8 mouse cellular contexts compared by ENCODE assay signal in genomic region chr5:136083669-136084107, GRCm38 (mm10). TPM values are rescaled to one million over a fixed set of nuclear protein-coding genes. Genes with fewer than 3 reads are reported as not detected.
DNase-seq lines count a peak whose midpoint lies in the region; ATAC-seq and TF ChIP-seq lines count a peak whose summit lies in the region.

Gene Rasa4, plus strand, starts transcription at chr5:136083916.

- no peaks in the 10 kb centered on the region for H3K79me2 ChIP-seq in heart, adult 2 months (replicated peaks; ENCODE audit: control insufficient read depth, insufficient read depth, low read length)

- under 1% methylated on average over 28 of the region's 28 CpGs for WGBS in embryonic facial prominence, embryonic 13.5 days
- under 1% methylated on average over 28 of the region's 28 CpGs for WGBS in heart, adult 2 months
- WGBS in limb, embryonic 13.5 days: under 1% methylated on average over 25 of the region's 28 CpGs
- WGBS in midbrain, embryonic 16.5 days: 0% methylated on average over 24 of the region's 28 CpGs

- 0 out of 2 replicates have a peak within 1 kb of the TSS, but pooled peaks have one; percentile 22 for H3K27ac ChIP-seq in embryonic facial prominence, embryonic 13.5 days
- peak within 1 kb of the TSS; percentile 60 for H3K27ac ChIP-seq in heart, adult 2 months
- no peak within 1 kb of the TSS for H3K27ac ChIP-seq in limb, embryonic 13.5 days
- H3K27ac ChIP-seq in midbrain, embryonic 16.5 days (ENCODE audit: low read length): peak within 1 kb of the TSS; percentile 44

- intact Hi-C loops in heart, adult 2 months (cut with DNase I): loop anchor here (2.0 kb wide), 1 partner anchor 33 kb away; the partner anchor contains the start of gene Polr2j

- no peak for TF ChIP-seq EP300 in heart, adult 2 months (IDR thresholded peaks at IDR 0.05; ENCODE audit: insufficient read depth, low read depth, low read length)

- peak; percentile 92 for DNase-seq in 3134 (ENCODE audit: extremely low read depth, insufficient read length, low spot score)
- DNase-seq in adrenal gland, postnatal 36 days: peak; percentile 94 to 95
- DNase-seq in heart, adult 2 months: peak; percentile 92 to 96
- peak; percentile 94 for DNase-seq in kidney, adult 8-10 months
- peak; percentile 67 to 91 for DNase-seq in spleen, postnatal 10 days (ENCODE audit: low spot score in 2 of 2)

- peak; percentile 93 for ATAC-seq in embryonic facial prominence, embryonic 13.5 days (ENCODE audit: insufficient number of reproducible peaks, insufficient read depth, low FRiP score, low TSS enrichment, low read depth)
- ATAC-seq in limb, embryonic 13.5 days (ENCODE audit: low FRiP score, low read depth): peak; percentile 96
- ATAC-seq in midbrain, embryonic 16.5 days: peak; percentile 95

- peak within 1 kb of the TSS; percentile 71 for H3K9ac ChIP-seq in embryonic facial prominence, embryonic 13.5 days
- H3K9ac ChIP-seq in heart, adult 2 months (ENCODE audit: low read depth, low read length): peak within 1 kb of the TSS; percentile 81
- H3K9ac ChIP-seq in limb, embryonic 13.5 days: peak within 1 kb of the TSS; percentile 69
- peak within 1 kb of the TSS; percentile 66 for H3K9ac ChIP-seq in midbrain, embryonic 16.5 days (ENCODE audit: low read depth, low read length)

- H3K4me1 ChIP-seq in embryonic facial prominence, embryonic 13.5 days: peaks cover 20% of the 10 kb centered on the region
- H3K4me1 ChIP-seq in heart, adult 2 months (ENCODE audit: control insufficient read depth, insufficient read depth, low read length): peaks cover 4% of the 10 kb centered on the region
- H3K4me1 ChIP-seq in limb, embryonic 13.5 days: peaks cover 19% of the 10 kb centered on the region
- H3K4me1 ChIP-seq in midbrain, embryonic 16.5 days (ENCODE audit: control insufficient read depth, insufficient read depth, low read length): peaks cover 20% of the 10 kb centered on the region

- peak; percentile 56 for TF ChIP-seq POLR2A in heart, adult 2 months (IDR thresholded peaks at IDR 0.05; ENCODE audit: insufficient read depth, low read depth, low read length)

- no peaks in the 10 kb centered on the region for H3K9me3 ChIP-seq in embryonic facial prominence, embryonic 13.5 days
- H3K9me3 ChIP-seq in limb, embryonic 13.5 days: no peaks in the 10 kb centered on the region
- H3K9me3 ChIP-seq in midbrain, embryonic 16.5 days (replicated peaks; ENCODE audit: control insufficient read depth, low read length, poor library complexity, severe bottlenecking): no peaks in the 10 kb centered on the region

- peak within 1 kb of the TSS; percentile 54 for H3K4me3 ChIP-seq in embryonic facial prominence, embryonic 13.5 days
- H3K4me3 ChIP-seq in heart, adult 2 months: peak within 1 kb of the TSS; percentile 89
- peak within 1 kb of the TSS; percentile 63 for H3K4me3 ChIP-seq in limb, embryonic 13.5 days
- H3K4me3 ChIP-seq in midbrain, embryonic 16.5 days (ENCODE audit: low read depth, low read length): peak within 1 kb of the TSS; percentile 56

- peak within 1 kb of the TSS; percentile 81 for H3K4me2 ChIP-seq in embryonic facial prominence, embryonic 13.5 days
- peak within 1 kb of the TSS; percentile 72 for H3K4me2 ChIP-seq in limb, embryonic 13.5 days (replicated peaks)
- peak within 1 kb of the TSS; percentile 69 for H3K4me2 ChIP-seq in midbrain, embryonic 16.5 days (ENCODE audit: low read length)

- H3K36me3 ChIP-seq in embryonic facial prominence, embryonic 13.5 days: no peaks in the 10 kb centered on the region
- no peaks in the 10 kb centered on the region for H3K36me3 ChIP-seq in heart, adult 2 months (ENCODE audit: control insufficient read depth, insufficient read depth, low read length)
- H3K36me3 ChIP-seq in limb, embryonic 13.5 days: no peaks in the 10 kb centered on the region
- no peaks in the 10 kb centered on the region for H3K36me3 ChIP-seq in midbrain, embryonic 16.5 days (ENCODE audit: control insufficient read depth, insufficient read depth, low read length)

- peaks cover 24% of the 10 kb centered on the region for H3K27me3 ChIP-seq in embryonic facial prominence, embryonic 13.5 days
- H3K27me3 ChIP-seq in heart, adult 2 months (ENCODE audit: control insufficient read depth, insufficient read depth, low read length): no peaks in the 10 kb centered on the region
- H3K27me3 ChIP-seq in limb, embryonic 13.5 days: peaks cover 21% of the 10 kb centered on the region
- H3K27me3 ChIP-seq in midbrain, embryonic 16.5 days (ENCODE audit: control insufficient read depth, insufficient read depth, low read depth, low read length): no peaks in the 10 kb centered on the region

- TF ChIP-seq CTCF in heart, adult 2 months (IDR thresholded peaks at IDR 0.05): peak; percentile 47

RNA-seq across cellular contexts. Expression of gene Rasa4, which starts in this region (rescaled TPM):
- 10 to 100 TPM; 11.2 to 11.9 TPM for total RNA-seq in adrenal gland, postnatal 36 days (2021)
- polyA plus RNA-seq in embryonic facial prominence, embryonic 13.5 days (2015; fragmentation: Nextera tagmentation; extraction: Ambion mirVana): 10.8 and 12.7 TPM in 2 replicates
- total RNA-seq in heart, adult 2 months (2021): 1 to 10 TPM; 3.8 to 4.7 TPM
- 6.0 and 8.1 TPM in 2 replicates for polyA plus RNA-seq in heart, adult 2 months (2012; rRNA removed)
- 17.0 and 18.5 TPM in 2 replicates for polyA plus RNA-seq in limb, embryonic 13.5 days (2015; fragmentation: Nextera tagmentation; extraction: Ambion mirVana)
- 22.0 and 29.1 TPM in 2 replicates for polyA plus RNA-seq in midbrain, embryonic 16.5 days (2015; fragmentation: Nextera tagmentation; extraction: Ambion mirVana)
